Mouse (Mus musculus) left cerebral cortex, postnatal 10 days (tissue): Measurements from ENCODE around the gene Tchhl1. TPM values are rescaled to one million over a fixed set of nuclear protein-coding genes. Genes with fewer than 3 reads are reported as not detected.

Experiments used
- microRNA-seq: library from miRNA; unstranded; fragments of <30 nt; microRNA quantifications from one replicate; pipeline ENCODE4 v1.2.0, GENCODE M21; 2022
- total RNA-seq, 2 experiments: library from RNA; stranded (reverse); gene quantifications; 2 replicates each; pipeline ENCODE4 v1.2.3; 2021

Gene Tchhl1
- total RNA-seq, 2 experiments from 2014 or later: not detected

Small RNAs within 50 kb of the gene (microRNA-seq; reads per million reads assigned to microRNA genes)
- not detected for gene Gm22752

Other genes with a start within 250 kb of the Tchhl1 start
- not detected for gene Flg, start 195.2 kb upstream of the Tchhl1 start, total RNA-seq
- not detected for gene Hrnr, start 149.0 kb upstream of the Tchhl1 start, total RNA-seq
- not detected for gene Rptn, start 75.1 kb upstream of the Tchhl1 start, total RNA-seq
- gene Tchh, start 26.4 kb upstream of the Tchhl1 start, total RNA-seq: 1 to 10 TPM; 1.0 to 1.1 TPM
- gene S100a11, start 51.7 kb downstream of the Tchhl1 start, total RNA-seq: 10 to 100 TPM; 23.7 to 24.1 TPM
- gene S100a10, start 86.3 kb downstream of the Tchhl1 start, total RNA-seq: 10 to 100 TPM; 61.8 to 82.0 TPM
- gene Tdpoz2, start 183.9 kb downstream of the Tchhl1 start, total RNA-seq: not detected
- not detected for gene Tdpoz1, start 207.6 kb downstream of the Tchhl1 start, total RNA-seq
- not detected for gene Gm37596, start 224.3 kb downstream of the Tchhl1 start, total RNA-seq